Mouse (Mus musculus): ENCODE measurements around the gene Ubap1l.

- TF ChIP-seq CTCF (IDR thresholded peaks at IDR 0.05; ENCODE audit: control insufficient read depth, insufficient read depth, insufficient replicate concordance, low read depth, low read length): no peak
- no peak for TF ChIP-seq POLR2A (IDR thresholded peaks at IDR 0.05; ENCODE audit: control insufficient read depth, low read depth, low read length)
Observed at GRCm38 (mm10) chr9:65405184-65405449, 44.3 kb downstream of the Ubap1l start.
